Mouse (Mus musculus) embryonic facial prominence, embryonic 10.5 days (tissue): Measurements from ENCODE around the gene Ppia. TPM values are rescaled to one million over a fixed set of nuclear protein-coding genes. Genes with fewer than 3 reads are reported as not detected.
"Not testable (repeated sequence)": the region's sequence is repeated elsewhere in the genome, so short reads cannot be mapped to it uniquely, and the experiment has no call there.

Source experiments
- DNase-seq: peaks from one replicate; pipeline ENCODE4 v3.0.0-alpha.2; 2017; ENCODE audit warnings: low spot score
- H3K27ac ChIP-seq: fragments of 300-500 bp; sonication (generic); replicated peaks from 2 replicates; pipeline ENCODE4 v1.5.1; 2016; ENCODE audit warnings: mild to moderate bottlenecking
- H3K27me3 ChIP-seq: fragments of 300-500 bp; sonication (generic); replicated peaks from 2 replicates; pipeline ENCODE4 v1.6.1; 2016; ENCODE audit warnings: low read depth, mild to moderate bottlenecking; ENCODE audit not compliant: poor library complexity, severe bottlenecking
- H3K36me3 ChIP-seq: fragments of 300-500 bp; sonication (generic); replicated peaks from 2 replicates; pipeline ENCODE4 v1.6.1; 2016; ENCODE audit warnings: mild to moderate bottlenecking, moderate library complexity
- H3K4me1 ChIP-seq: fragments of 300-500 bp; sonication (generic); 2 replicates; pipeline ENCODE4 v1.6.1; 2016
- H3K4me3 ChIP-seq: fragments of 300-500 bp; sonication (generic); 2 replicates; pipeline ENCODE4 v1.5.1; 2016; ENCODE audit warnings: mild to moderate bottlenecking, moderate library complexity
- H3K9me3 ChIP-seq: fragments of 300-500 bp; sonication (generic); 2 replicates; pipeline ENCODE4 v1.6.1; 2016; ENCODE audit warnings: mild to moderate bottlenecking
- WGBS: fragments of 180-500 bp; shearing (Covaris S2); methylation state at CpG from one replicate; pipeline ENCODE4 v1.1.7; 2016; 5-methylcytosine and 5-hydroxymethylcytosine counted together
- polyA plus RNA-seq: library from polyadenylated mRNA; unstranded; fragments of >200 nt; fragmentation: Nextera tagmentation; extraction: Ambion mirVana; gene quantifications from 2 replicates; pipeline ENCODE4 v1.2.1, GENCODE M21; 2016

The Ppia gene
- polyA plus RNA-seq, 1 experiment from 2014 or later = 6,156 TPM

DNA sequence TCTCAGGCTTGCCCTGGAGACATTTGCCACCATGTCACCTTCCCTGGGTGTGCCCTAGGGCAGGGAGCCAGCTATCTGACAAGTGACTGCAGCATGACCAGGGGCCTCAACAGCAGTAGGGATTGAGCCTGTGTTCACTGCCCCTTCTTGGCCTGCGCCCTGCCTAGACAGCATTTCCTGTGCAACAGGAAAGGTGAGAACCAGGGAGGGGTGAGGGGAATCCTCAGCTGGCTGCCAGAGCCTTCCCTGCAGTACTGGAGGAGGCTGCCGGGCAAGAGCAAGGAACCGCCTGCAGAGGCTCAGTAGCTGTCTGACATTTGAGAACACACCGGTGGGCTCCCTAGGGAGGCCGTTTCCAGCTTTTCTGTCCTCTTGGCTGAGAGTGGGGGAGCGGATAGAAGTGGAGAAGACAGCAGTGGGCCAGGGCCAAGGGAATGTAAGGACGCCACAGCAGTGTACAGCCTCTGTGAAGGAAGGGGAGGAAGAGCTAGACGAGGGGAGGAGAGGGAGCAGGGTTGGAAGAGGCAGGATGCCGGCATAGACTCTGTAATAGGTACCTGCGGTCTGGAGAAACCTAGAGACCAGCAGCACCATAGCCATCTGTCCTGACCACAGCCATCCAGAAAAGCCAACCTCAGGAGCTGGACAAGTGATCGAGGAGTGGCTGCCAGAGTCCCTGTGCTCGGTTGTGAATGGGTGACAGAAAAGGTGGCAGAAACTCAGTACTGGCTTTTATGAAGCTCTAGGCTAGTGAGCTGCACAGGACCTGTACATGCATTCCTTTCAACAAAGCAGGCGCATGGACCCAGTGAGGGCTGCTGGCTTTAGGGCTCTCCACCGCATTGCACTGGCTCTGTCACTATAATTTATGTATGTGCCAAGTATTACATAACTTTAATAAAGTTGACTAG lies 8.7 kb upstream of the Ppia start:
- 33% methylated on average over 14 of the region's 14 CpGs for WGBS

GRCm38 (mm10) chr11:6407162-6407621 lies 8.1 kb upstream of the Ppia start:
- peak overlapping the region; percentile 79 for H3K27ac ChIP-seq
- WGBS = 85% methylated on average over 3 of the region's 3 CpGs
- no peaks in the 10 kb centered on the region for H3K27me3 ChIP-seq
- H3K9me3 ChIP-seq = no peaks in the 10 kb centered on the region
- peaks cover 48% of the 10 kb centered on the region for H3K36me3 ChIP-seq
- no peak for DNase-seq
- H3K4me3 ChIP-seq = no peak overlapping the region
- H3K4me1 ChIP-seq = peaks cover 32% of the 10 kb centered on the region

More for the DNA sequence above, 8.7 kb upstream of the Ppia start:
- Histone ChIP-seq H3K4me1 (peaks cover 32% of the 10 kb centered on the region), H3K27me3 (no peaks in the 10 kb centered on the region), H3K27ac (peak overlapping the region; percentile 79), H3K9me3 (no peaks in the 10 kb centered on the region), H3K36me3 (peaks cover 55% of the 10 kb centered on the region), H3K4me3 (peak overlapping the region; percentile 36)
- peak; percentile 83 for DNase-seq

GRCm38 (mm10) chr11:6410050-6410602 lies 5.1 kb upstream of the Ppia start:
- Histone ChIP-seq H3K27me3 (no peaks in the 10 kb centered on the region), H3K9me3 (no peaks in the 10 kb centered on the region), H3K36me3 (peaks cover 19% of the 10 kb centered on the region), H3K4me1 (peaks cover 33% of the 10 kb centered on the region), H3K27ac (peak overlapping the region; percentile 30; the same call in 1 of the 2 replicates), H3K4me3 (no peak overlapping the region)
- 53% methylated on average over 5 of the region's 5 CpGs for WGBS
- no peak for DNase-seq

- H3K4me3 ChIP-seq, H3K27me3 ChIP-seq, H3K27ac ChIP-seq, H3K9me3 ChIP-seq, DNase-seq: not testable (repeated sequence)
- H3K36me3 ChIP-seq = peaks cover 12% of the 10 kb centered on the region
- WGBS = 89% methylated on average over 5 of the region's 5 CpGs
- peaks cover 29% of the 10 kb centered on the region for H3K4me1 ChIP-seq
Observed at GRCm38 (mm10) chr11:6410755-6411154, 4.5 kb upstream of the Ppia start.

DNA sequence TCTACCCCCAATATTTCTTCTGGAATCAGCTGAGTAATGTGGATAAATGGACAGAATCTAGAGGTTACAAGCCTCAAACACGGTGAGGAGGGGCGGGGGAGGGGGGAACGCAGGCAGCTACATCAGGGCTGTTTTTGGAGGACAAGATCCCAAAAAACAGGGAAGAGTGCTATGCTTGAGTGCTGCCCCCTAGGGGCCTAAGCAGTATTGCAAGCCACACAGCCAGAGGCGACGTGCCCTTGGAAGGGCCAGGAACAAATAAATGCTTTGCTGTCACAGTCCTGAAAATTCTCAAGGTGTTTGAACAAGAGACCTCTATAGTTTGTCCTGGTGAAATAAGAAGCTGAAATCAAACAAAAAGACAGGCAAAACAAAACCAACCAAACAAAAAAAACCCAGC lies 3.6 kb upstream of the Ppia start:
- H3K27ac ChIP-seq = no peak overlapping the region
- peaks cover 19% of the 10 kb centered on the region for H3K4me1 ChIP-seq
- WGBS = 6% methylated on average over 5 of the region's 5 CpGs
- no peaks in the 10 kb centered on the region for H3K9me3 ChIP-seq
- peaks cover 4% of the 10 kb centered on the region; the same call in 1 of the 2 replicates for H3K36me3 ChIP-seq
- H3K4me3 ChIP-seq = no peak overlapping the region
- peak; percentile 86 for DNase-seq
- H3K27me3 ChIP-seq = no peaks in the 10 kb centered on the region

GRCm38 (mm10) chr11:6413264-6413663 lies 2.0 kb upstream of the Ppia start:
- no peak for DNase-seq
- no peaks in the 10 kb centered on the region for H3K9me3 ChIP-seq
- H3K4me3 ChIP-seq = no peak overlapping the region
- no peaks in the 10 kb centered on the region for H3K27me3 ChIP-seq
- WGBS = 96% methylated on average over 12 of the region's 12 CpGs
- H3K27ac ChIP-seq = no peak overlapping the region
- H3K36me3 ChIP-seq = peaks cover 17% of the 10 kb centered on the region
- peaks cover 25% of the 10 kb centered on the region for H3K4me1 ChIP-seq

DNA sequence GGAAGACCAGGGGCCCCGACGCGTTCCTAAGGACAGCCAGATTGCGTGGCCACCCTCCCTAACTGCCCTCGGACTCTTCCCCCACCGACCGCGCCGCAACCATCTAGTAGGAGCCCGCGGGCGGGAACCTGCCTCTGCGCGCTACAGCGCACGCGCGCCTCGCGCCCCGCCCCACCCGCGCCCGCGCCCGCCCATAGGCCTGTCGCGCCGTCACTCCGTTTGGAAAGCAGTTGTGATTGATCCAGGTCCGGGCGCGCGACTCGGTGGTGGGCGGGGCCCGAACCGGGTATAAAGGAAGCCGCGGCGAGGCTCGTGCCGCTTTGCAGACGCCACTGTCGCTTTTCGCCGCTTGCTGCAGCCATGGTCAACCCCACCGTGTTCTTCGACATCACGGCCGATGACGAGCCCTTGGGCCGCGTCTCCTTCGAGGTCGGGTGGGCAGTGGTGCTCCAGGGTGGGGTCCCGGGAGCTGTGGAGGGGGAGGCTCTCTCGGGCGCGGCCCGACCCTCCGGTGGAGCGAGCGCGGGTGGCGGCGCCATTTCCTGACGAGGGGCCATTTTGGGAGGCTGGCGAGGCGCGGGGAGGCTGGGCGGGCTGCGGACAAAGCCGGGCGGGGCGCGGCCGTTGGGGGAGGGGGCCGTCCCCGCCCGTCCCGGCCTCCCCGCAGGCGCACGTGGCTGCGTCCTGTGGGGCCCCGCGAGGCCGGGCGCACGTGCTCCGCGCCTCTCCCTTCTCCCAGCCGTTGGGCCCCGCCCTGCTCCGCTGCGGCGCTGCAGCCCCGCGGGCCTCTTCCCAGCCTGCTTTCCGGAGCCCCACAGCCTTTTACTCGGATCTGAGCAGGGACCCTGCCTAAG lies 535 bp downstream of the Ppia start:
- WGBS = under 1% methylated on average over 102 of the region's 102 CpGs
- H3K27me3 ChIP-seq = no peaks in the 10 kb centered on the region
- H3K27ac ChIP-seq = peak overlapping the region; percentile 99
- peak; percentile 99 for DNase-seq
- no peaks in the 10 kb centered on the region for H3K9me3 ChIP-seq
- peaks cover 25% of the 10 kb centered on the region for H3K4me1 ChIP-seq
- H3K4me3 ChIP-seq = peak overlapping the region; percentile 73
- peaks cover 41% of the 10 kb centered on the region for H3K36me3 ChIP-seq

- WGBS = 2% methylated on average over 30 of the region's 30 CpGs
- Histone ChIP-seq H3K36me3 (peaks cover 47% of the 10 kb centered on the region), H3K4me1 (peaks cover 25% of the 10 kb centered on the region), H3K27ac (peak overlapping the region; percentile 99), H3K4me3 (peak overlapping the region; percentile 73), H3K27me3 (no peaks in the 10 kb centered on the region), H3K9me3 (no peaks in the 10 kb centered on the region)
- peak; percentile 80 for DNase-seq
Observed at GRCm38 (mm10) chr11:6416405-6417034, 1.3 kb downstream of the Ppia start.

DNA sequence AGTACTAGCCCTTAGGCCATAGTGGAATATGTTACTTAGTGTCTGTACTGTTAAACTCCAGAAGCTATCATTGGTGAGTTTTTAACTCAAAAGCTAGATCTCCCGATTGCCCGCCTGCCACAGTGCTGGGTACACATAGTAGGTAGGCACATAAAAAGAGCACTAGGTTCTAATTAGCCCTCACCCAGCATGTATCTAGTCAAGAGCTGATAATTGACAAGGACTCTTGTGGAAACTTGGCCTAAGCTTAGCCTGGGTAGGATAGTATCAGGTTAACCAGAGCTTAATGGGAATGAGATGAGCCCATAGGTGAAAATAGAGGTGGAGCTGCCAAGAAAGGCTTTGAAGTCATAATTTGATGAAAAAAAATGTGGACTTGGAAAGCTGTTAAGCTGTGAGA lies 1.8 kb downstream of the Ppia start:
- Histone ChIP-seq H3K4me1 (peaks cover 25% of the 10 kb centered on the region), H3K36me3 (peaks cover 53% of the 10 kb centered on the region), H3K4me3 (peak overlapping the region; percentile 73), H3K27me3 (no peaks in the 10 kb centered on the region), H3K9me3 (no peaks in the 10 kb centered on the region), H3K27ac (peak overlapping the region; percentile 99; the same call in 1 of the 2 replicates)
- DNase-seq = no peak
- 50% methylated on average over 2 of the region's 2 CpGs for WGBS

- Histone ChIP-seq H3K9me3 (no peaks in the 10 kb centered on the region), H3K27me3 (no peaks in the 10 kb centered on the region), H3K27ac (no peak overlapping the region), H3K4me3 (peak overlapping the region; percentile 73), H3K4me1 (peaks cover 25% of the 10 kb centered on the region), H3K36me3 (peaks cover 57% of the 10 kb centered on the region)
- DNase-seq = no peak
Observed at GRCm38 (mm10) chr11:6417490-6417889, 2.2 kb downstream of the Ppia start.

- peak overlapping the region; percentile 73; the same call in 1 of the 2 replicates for H3K4me3 ChIP-seq
- 92% methylated on average over 5 of the region's 5 CpGs for whole genome bisulfite sequencing
- peaks cover 25% of the 10 kb centered on the region for H3K4me1 ChIP-seq
Observed at GRCm38 (mm10) chr11:6418751-6419150, 3.5 kb downstream of the Ppia start.

GRCm38 (mm10) chr11:6419156-6419555 lies 3.9 kb downstream of the Ppia start:
- DNase-seq, H3K27me3 ChIP-seq, H3K9me3 ChIP-seq, H3K4me3 ChIP-seq, H3K27ac ChIP-seq: not testable (repeated sequence)
- 77% methylated on average over 4 of the region's 4 CpGs for WGBS
- peaks cover 74% of the 10 kb centered on the region for H3K36me3 ChIP-seq
- peaks cover 25% of the 10 kb centered on the region for H3K4me1 ChIP-seq

More at GRCm38 (mm10) chr11:6418751-6419150, 3.5 kb downstream of the Ppia start:
- Histone ChIP-seq H3K36me3 (peaks cover 70% of the 10 kb centered on the region), H3K27ac (no peak overlapping the region), H3K9me3 (no peaks in the 10 kb centered on the region), H3K27me3 (no peaks in the 10 kb centered on the region)
- no peak for DNase-seq
